Mouse (Mus musculus) intestine, embryonic 16.5 days (tissue): ENCODE data around the gene 4930519G04Rik. TPM values are rescaled to one million over a fixed set of nuclear protein-coding genes. Genes with fewer than 3 reads are reported as not detected.

Experiments used
- ATAC-seq: fragments of 200-750 bp; cut with Nextera tagmentation; 2 replicates; pipeline ENCODE4 v1.8.0; 2017; ENCODE audit warnings: moderate TSS enrichment, moderate library complexity
- H3K27ac ChIP-seq: fragments of 300-500 bp; sonication (generic); 2 replicates; pipeline ENCODE4 v1.5.1; 2014; ENCODE audit warnings: mild to moderate bottlenecking, low read length
- H3K27me3 ChIP-seq: fragments of 300-500 bp; sonication (generic); replicated peaks from 2 replicates; pipeline ENCODE4 v1.6.1; 2014; ENCODE audit warnings: low read length, control low read depth, mixed read lengths; ENCODE audit not compliant: control insufficient read depth, insufficient read depth
- H3K36me3 ChIP-seq: fragments of 300-500 bp; sonication (generic); 2 replicates; pipeline ENCODE4 v1.6.1; 2014; ENCODE audit warnings: low read length, control low read depth; ENCODE audit not compliant: control insufficient read depth, insufficient read depth
- H3K4me1 ChIP-seq: fragments of 300-500 bp; sonication (generic); 2 replicates; pipeline ENCODE4 v1.6.1; 2014; ENCODE audit warnings: low read length, control low read depth, mixed read lengths; ENCODE audit not compliant: control insufficient read depth, insufficient read depth
- H3K4me2 ChIP-seq: fragments of 300-500 bp; sonication (generic); 2 replicates; pipeline ENCODE4 v1.6.1; 2014; ENCODE audit warnings: low read depth, low read length, control low read depth
- H3K4me3 ChIP-seq: fragments of 300-500 bp; sonication (generic); 2 replicates; pipeline ENCODE4 v1.5.1; 2014; ENCODE audit warnings: mild to moderate bottlenecking, low read length
- H3K9ac ChIP-seq: fragments of 300-500 bp; sonication (generic); 2 replicates; pipeline ENCODE4 v1.6.1; 2014; ENCODE audit warnings: low read depth, low read length
- H3K9me3 ChIP-seq: fragments of 300-500 bp; sonication (generic); 2 replicates; pipeline ENCODE4 v1.6.1; 2016; ENCODE audit warnings: low read length, control low read depth; ENCODE audit not compliant: control insufficient read depth
- WGBS: fragments of 180-500 bp; shearing (Covaris S2); extraction: QIAGEN DNeasy Blood & Tissue Kit; methylation state at CpG from one replicate; pipeline ENCODE4 v1.1.7; 2014; 5-methylcytosine and 5-hydroxymethylcytosine counted together
- polyA plus RNA-seq: library from polyadenylated mRNA; unstranded; fragments of >200 nt; fragmentation: Nextera tagmentation; extraction: Ambion mirVana; gene quantifications from 2 replicates; pipeline ENCODE4 v1.2.1, GENCODE M21; 2015

The 4930519G04Rik gene
- polyA plus RNA-seq, 1 experiment from 2014 or later = not detected

GRCm38 (mm10) chr5:114886801-114887200, 33.3 kb downstream of the 4930519G04Rik start:
- WGBS = 79% methylated on average over 6 of the region's 6 CpGs

DNA sequence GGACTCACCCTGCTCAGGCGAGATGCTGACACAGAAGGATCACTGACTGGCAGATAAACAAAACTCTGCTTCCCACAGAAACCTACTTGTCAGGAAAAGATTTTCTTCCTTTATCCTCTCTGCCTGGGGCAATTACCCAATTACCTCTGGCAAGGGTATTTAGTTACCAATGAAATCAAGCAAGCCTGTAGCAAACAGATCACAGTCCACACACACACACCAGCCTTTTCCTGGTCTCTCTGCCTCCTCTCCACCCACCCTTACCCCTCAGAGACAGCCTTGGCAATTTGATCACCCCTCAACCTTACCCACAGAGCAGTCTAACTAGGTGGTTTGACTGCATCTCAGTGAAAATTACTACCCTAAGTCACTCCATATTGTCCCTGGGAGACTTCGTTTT, 35.5 kb downstream of the 4930519G04Rik start:
- no peaks in the 10 kb centered on the region for H3K4me1 ChIP-seq
- no peak overlapping the region for H3K9ac ChIP-seq
- H3K27me3 ChIP-seq = no peaks in the 10 kb centered on the region
- H3K4me2 ChIP-seq = no peak overlapping the region
- 77% methylated on average over 2 of the region's 2 CpGs for WGBS
- no peaks in the 10 kb centered on the region for H3K36me3 ChIP-seq
- no peak overlapping the region for H3K4me3 ChIP-seq
- no peaks in the 10 kb centered on the region for H3K9me3 ChIP-seq
- H3K27ac ChIP-seq = no peak overlapping the region
- no peak for ATAC-seq

More at GRCm38 (mm10) chr5:114886801-114887200, 33.3 kb downstream of the 4930519G04Rik start:
- ATAC-seq = no peak
- Histone ChIP-seq H3K9me3 (no peaks in the 10 kb centered on the region), H3K9ac (no peak overlapping the region), H3K36me3 (no peaks in the 10 kb centered on the region), H3K27ac (no peak overlapping the region), H3K27me3 (no peaks in the 10 kb centered on the region), H3K4me2 (no peak overlapping the region), H3K4me1 (no peaks in the 10 kb centered on the region), H3K4me3 (no peak overlapping the region)

DNA sequence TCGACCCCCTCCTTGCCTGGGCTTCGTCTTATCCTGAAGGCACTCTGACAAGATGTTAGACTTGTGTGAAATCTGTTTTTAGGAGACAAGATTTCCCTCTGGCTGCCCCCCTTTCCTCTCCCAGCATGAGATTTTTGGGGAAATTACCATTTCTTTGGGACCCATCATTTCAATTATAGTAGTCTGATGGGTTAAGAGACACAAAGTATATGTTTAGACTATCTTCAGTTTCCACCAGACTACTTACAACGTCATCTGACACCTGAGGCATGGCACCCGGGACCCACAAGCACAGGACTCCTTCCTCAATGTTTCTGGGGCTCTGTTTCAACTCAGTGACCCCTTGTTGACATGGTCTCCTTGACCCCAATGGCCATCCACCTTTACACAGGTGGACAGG, 42.1 kb downstream of the 4930519G04Rik start:
- Histone ChIP-seq H3K27ac (no peak overlapping the region), H3K27me3 (no peaks in the 10 kb centered on the region), H3K36me3 (no peaks in the 10 kb centered on the region), H3K9ac (no peak overlapping the region), H3K4me1 (peaks cover 7% of the 10 kb centered on the region; the same call in 1 of the 2 replicates), H3K4me3 (no peak overlapping the region), H3K9me3 (no peaks in the 10 kb centered on the region), H3K4me2 (no peak overlapping the region)
- 67% methylated on average over 4 of the region's 4 CpGs for WGBS
- no peak for ATAC-seq

- no peak within 1 kb of the TSS for H3K27ac ChIP-seq
- ATAC-seq = no peak
Measured at GRCm38 (mm10) chr5:114896688-114897373, 43.4 kb downstream of the 4930519G04Rik start, which contains the start of gene Oasl2. TSS of gene Oasl2 (plus strand) at chr5:114896936.

DNA sequence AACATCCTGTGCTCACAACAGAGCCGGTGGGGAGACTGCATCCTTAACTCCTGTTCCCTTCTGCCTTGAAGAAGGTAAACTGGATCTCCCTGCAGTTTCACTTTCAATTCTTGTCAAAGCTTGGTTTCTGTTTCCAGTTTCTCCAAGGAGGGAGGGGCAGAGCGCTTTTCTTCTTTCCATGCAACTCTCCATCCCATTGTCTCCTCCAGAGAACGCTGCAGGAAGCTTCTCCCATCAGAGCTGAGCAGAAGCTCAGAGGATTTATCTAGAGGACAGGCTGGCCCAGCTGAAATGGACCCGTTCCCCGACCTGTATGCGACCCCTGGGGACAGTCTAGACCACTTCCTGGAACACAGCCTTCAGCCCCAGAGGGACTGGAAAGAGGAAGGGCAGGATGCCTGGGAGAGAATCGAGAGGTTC, 43.9 kb downstream of the 4930519G04Rik start:
- no peak overlapping the region for H3K27ac ChIP-seq
- peak overlapping the region; percentile 48 for H3K4me2 ChIP-seq
- no peaks in the 10 kb centered on the region for H3K27me3 ChIP-seq
- peaks cover 7% of the 10 kb centered on the region; the same call in 1 of the 2 replicates for H3K4me1 ChIP-seq
- peak overlapping the region; percentile 52 for H3K9ac ChIP-seq
- peak overlapping the region; percentile 37 for H3K4me3 ChIP-seq
- peak; percentile 62; the same call in 1 of the 2 replicates for ATAC-seq
- WGBS = 12% methylated on average over 7 of the region's 7 CpGs
- no peaks in the 10 kb centered on the region for H3K36me3 ChIP-seq
- no peaks in the 10 kb centered on the region for H3K9me3 ChIP-seq

More at GRCm38 (mm10) chr5:114896688-114897373, 43.4 kb downstream of the 4930519G04Rik start, which contains the start of gene Oasl2:
- Histone ChIP-seq H3K9ac (peak within 1 kb of the TSS; percentile 52), H3K27me3 (no peaks in the 10 kb centered on the region), H3K4me2 (peak within 1 kb of the TSS; percentile 48), H3K4me1 (peaks cover 7% of the 10 kb centered on the region; the same call in 1 of the 2 replicates), H3K36me3 (no peaks in the 10 kb centered on the region), H3K9me3 (no peaks in the 10 kb centered on the region), H3K4me3 (peak within 1 kb of the TSS; percentile 37)
- WGBS = 59% methylated on average over 13 of the region's 13 CpGs

DNA sequence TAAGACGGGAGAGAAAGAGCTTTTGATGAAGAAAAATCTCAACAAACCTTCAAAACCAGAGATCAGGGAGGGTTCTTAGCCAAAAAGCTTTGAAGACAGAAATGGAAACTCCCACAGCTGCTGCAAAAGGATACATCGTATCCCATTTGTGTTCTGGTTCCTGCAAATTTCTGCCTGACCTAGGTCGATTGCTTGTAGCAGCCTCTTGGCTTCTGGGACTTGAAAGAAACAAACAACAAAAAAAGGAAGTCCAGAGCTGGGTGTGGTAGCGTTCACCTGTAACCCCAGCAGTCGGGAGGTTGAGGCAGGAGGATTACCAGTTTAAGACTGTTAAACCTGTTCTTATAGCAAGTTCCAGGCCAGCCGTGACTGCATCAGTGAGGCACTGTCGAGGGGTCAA, 45.4 kb downstream of the 4930519G04Rik start:
- Histone ChIP-seq H3K27me3 (no peaks in the 10 kb centered on the region), H3K9me3 (no peaks in the 10 kb centered on the region), H3K27ac (no peak overlapping the region), H3K4me3 (no peak overlapping the region), H3K4me1 (peaks cover 7% of the 10 kb centered on the region; the same call in 1 of the 2 replicates), H3K36me3 (no peaks in the 10 kb centered on the region), H3K4me2 (no peak overlapping the region), H3K9ac (no peak overlapping the region)
- WGBS = 70% methylated on average over 7 of the region's 7 CpGs
- ATAC-seq = no peak

- Histone ChIP-seq H3K4me1 (peaks cover 5% of the 10 kb centered on the region; the same call in 1 of the 2 replicates), H3K9me3 (peaks cover 6% of the 10 kb centered on the region), H3K4me2 (no peak overlapping the region), H3K36me3 (no peaks in the 10 kb centered on the region), H3K27me3 (no peaks in the 10 kb centered on the region), H3K27ac (no peak overlapping the region), H3K4me3 (no peak overlapping the region), H3K9ac (no peak overlapping the region)
- ATAC-seq = no peak
- WGBS = 39% methylated on average over 1 of the region's 1 CpGs
Measured at GRCm38 (mm10) chr5:114902413-114902812, 48.9 kb downstream of the 4930519G04Rik start.

DNA sequence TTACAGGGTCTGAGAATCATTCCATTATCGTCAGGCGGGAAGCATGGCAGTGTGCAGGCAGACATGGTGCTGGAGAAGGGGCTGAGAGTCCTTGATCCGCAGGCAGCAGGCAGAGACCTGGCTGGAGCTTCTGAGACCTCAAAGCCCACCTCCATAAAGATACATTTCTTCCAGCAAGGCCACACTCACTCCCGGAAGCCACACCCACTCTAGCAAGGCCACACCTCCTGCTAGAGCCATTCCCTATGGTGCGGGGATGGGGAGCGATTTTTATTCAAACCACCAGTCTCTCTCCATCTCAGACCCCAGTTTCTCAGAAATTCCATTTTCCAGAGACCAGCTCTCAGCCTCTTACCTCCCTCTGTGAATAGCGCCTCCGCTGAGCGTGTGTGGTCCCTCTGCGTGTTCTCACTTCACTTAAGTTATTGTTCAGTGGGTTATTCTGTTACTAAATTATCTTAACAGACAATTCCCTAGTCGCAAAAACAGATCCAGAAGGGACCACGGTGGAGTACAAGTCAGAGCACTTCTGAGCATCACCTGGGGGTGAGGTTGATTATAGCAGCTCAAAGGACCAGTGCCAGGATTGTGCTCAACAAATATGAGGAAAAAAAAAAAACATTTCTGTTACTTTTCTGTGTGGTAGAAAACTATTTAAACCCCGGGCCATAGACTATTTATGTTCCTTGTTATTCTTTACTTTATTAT, 55.3 kb downstream of the 4930519G04Rik start:
- 51% methylated on average over 13 of the region's 13 CpGs for WGBS
- Histone ChIP-seq H3K36me3 (no peaks in the 10 kb centered on the region), H3K9me3 (peaks cover 6% of the 10 kb centered on the region), H3K27me3 (no peaks in the 10 kb centered on the region), H3K4me2 (no peak overlapping the region), H3K27ac (no peak overlapping the region), H3K9ac (no peak overlapping the region), H3K4me3 (no peak overlapping the region), H3K4me1 (peaks cover 2% of the 10 kb centered on the region; the same call in 1 of the 2 replicates)
- no peak for ATAC-seq

DNA sequence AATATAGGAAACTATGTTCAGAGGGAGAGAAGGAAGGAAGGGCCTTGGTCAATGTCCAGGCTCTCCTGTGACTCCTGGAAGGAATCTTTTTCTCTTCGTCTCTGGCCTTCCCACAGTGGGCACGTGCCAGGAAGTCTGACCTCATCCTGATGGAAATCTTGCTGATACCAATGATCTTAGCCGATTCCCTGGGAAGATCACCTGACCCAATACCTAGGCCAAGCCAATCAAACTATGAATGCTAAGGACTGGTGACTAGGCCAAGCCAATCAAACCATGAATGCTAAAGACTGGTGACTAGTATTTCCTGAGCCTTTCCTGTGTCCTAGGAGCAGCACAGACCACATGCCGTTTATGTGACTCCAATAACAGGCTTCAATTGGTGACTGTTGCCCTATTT, 60.2 kb downstream of the 4930519G04Rik start:
- no peak overlapping the region for H3K9ac ChIP-seq
- H3K4me3 ChIP-seq = no peak overlapping the region
- no peak overlapping the region for H3K4me2 ChIP-seq
- 71% methylated on average over 4 of the region's 4 CpGs for WGBS
- no peaks in the 10 kb centered on the region for H3K9me3 ChIP-seq
- H3K36me3 ChIP-seq = no peaks in the 10 kb centered on the region
- H3K27ac ChIP-seq = no peak overlapping the region
- no peak for ATAC-seq
- no peaks in the 10 kb centered on the region for H3K4me1 ChIP-seq
- no peaks in the 10 kb centered on the region for H3K27me3 ChIP-seq
